Comparison of ENCODE assay signal across 8 mouse cellular contexts in the genomic region with DNA sequence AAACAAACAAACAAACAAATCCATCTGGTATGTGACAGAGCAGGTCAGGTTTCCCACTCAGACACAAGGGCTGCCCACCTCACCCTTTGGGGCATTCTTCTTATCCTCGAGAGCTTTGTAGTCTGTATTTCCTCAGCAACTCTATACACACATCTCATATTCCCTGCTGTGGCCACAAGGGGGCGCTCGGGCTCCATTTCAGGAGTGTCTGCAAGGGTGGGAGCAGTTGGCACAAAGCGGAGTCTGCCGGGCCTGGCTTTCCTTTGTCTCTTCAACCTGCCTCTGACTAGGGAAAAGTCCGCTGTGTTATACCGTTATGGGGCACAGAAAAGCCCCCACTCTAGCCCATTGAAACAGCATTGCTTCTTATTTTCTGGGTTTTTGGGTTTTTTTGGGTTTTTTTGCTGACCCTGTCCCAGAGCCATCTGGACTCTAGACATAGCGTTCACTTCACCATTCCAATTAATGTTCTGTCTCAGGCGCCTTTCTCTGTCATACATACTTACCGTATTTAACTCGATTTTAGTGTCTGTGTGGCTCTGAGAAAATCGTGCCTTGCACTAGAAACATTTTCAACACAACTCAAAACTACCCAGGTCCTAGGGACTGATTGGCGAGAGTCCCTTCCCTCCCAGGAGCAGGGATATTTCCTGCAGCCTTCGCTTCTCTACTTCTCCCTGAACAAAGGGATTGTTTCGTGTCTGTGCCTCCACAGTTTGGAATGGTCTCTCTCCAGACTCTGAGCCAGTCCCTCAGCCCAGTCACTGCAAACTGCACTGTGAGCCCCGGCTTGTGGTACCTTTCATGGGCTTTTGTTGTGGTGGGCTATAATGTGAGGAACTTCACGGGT. TPM values are rescaled to one million over a fixed set of nuclear protein-coding genes. Genes with fewer than 3 reads are reported as not detected.
DNase-seq lines count a peak whose midpoint lies in the region; ATAC-seq lines count a peak whose summit lies in the region.

No protein-coding gene starts in this region.

- no peaks in the 10 kb centered on the region for H3K9me3 ChIP-seq in hindbrain, embryonic 11.5 days (ENCODE audit: control insufficient read depth, low read length)
- H3K9me3 ChIP-seq in lung, embryonic 16.5 days (ENCODE audit: control insufficient read depth, low read length): no peaks in the 10 kb centered on the region

- H3K4me2 ChIP-seq in hindbrain, embryonic 11.5 days (replicated peaks; ENCODE audit: low read depth, low read length): no peak overlapping the region
- no peak overlapping the region for H3K4me2 ChIP-seq in lung, embryonic 16.5 days (ENCODE audit: low read depth, low read length)

- H3K9ac ChIP-seq in hindbrain, embryonic 11.5 days (ENCODE audit: low read depth, low read length): peak overlapping the region; percentile 63
- H3K9ac ChIP-seq in lung, embryonic 16.5 days (ENCODE audit: low read length): peak overlapping the region; percentile 33; the same call in 1 of the 2 replicates

- peak overlapping the region; percentile 58; the same call in 1 of the 2 replicates for H3K27ac ChIP-seq in hindbrain, embryonic 11.5 days (ENCODE audit: low read depth, low read length)
- H3K27ac ChIP-seq in lung, embryonic 16.5 days (ENCODE audit: low read length): 0 out of 2 replicates have a peak overlapping the region, but pooled peaks have one; percentile 3

- peaks cover 5% of the 10 kb centered on the region; the same call in 1 of the 2 replicates for H3K4me1 ChIP-seq in hindbrain, embryonic 11.5 days (replicated peaks; ENCODE audit: control insufficient read depth, insufficient read depth, low read length)
- H3K4me1 ChIP-seq in lung, embryonic 16.5 days (replicated peaks; ENCODE audit: control insufficient read depth, insufficient read depth, low read length): peaks cover 23% of the 10 kb centered on the region

- DNase-seq in MEL-GATA-1-ER (ENCODE audit: extremely low read depth, low read depth): peak; percentile 46
- peak; percentile 94 for DNase-seq in cerebellum, adult 8-10 months
- peak; percentile 89 to 98 for DNase-seq in frontal cortex, adult 2 months (ENCODE audit: extremely low spot score in 1 of 2, low spot score in 1 of 2)
- peak; percentile 97 for DNase-seq in hindbrain, embryonic 11.5 days (ENCODE audit: low spot score)
- peak; percentile 95 for DNase-seq in layer of hippocampus, adult 9-11 months
- DNase-seq in ovary, postnatal 14 days (ENCODE audit: low spot score): peak; percentile 94
- peak; percentile 70 to 90 for DNase-seq in thymus, postnatal 10 days (ENCODE audit: low spot score in 2 of 2)

- H3K36me3 ChIP-seq in hindbrain, embryonic 11.5 days (ENCODE audit: control insufficient read depth, insufficient read depth, low read length): no peaks in the 10 kb centered on the region
- H3K36me3 ChIP-seq in lung, embryonic 16.5 days (ENCODE audit: control insufficient read depth, insufficient read depth, low read length): peaks cover 7% of the 10 kb centered on the region; the same call in 1 of the 2 replicates

- peak; percentile 91 for ATAC-seq in hindbrain, embryonic 11.5 days (ENCODE audit: low FRiP score)
- ATAC-seq in lung, embryonic 16.5 days (ENCODE audit: low read depth): peak; percentile 78

- 31% methylated on average over 17 of the region's 17 CpGs for WGBS in hindbrain, embryonic 11.5 days
- 28% methylated on average over 17 of the region's 17 CpGs for WGBS in lung, embryonic 16.5 days

- H3K4me3 ChIP-seq in hindbrain, embryonic 11.5 days (ENCODE audit: low read depth, low read length): no peak overlapping the region
- H3K4me3 ChIP-seq in lung, embryonic 16.5 days (ENCODE audit: low read length): no peak overlapping the region

- no peaks in the 10 kb centered on the region for H3K27me3 ChIP-seq in hindbrain, embryonic 11.5 days (ENCODE audit: control insufficient read depth, insufficient read depth, low read length)
- H3K27me3 ChIP-seq in lung, embryonic 16.5 days (ENCODE audit: control insufficient read depth, insufficient read depth, low read depth, low read length): no peaks in the 10 kb centered on the region

RNA-seq across cellular contexts. Expression of a gene that starts 13.8 kb away (rescaled TPM):
- 12.8 and 13.5 TPM in 2 replicates for polyA plus RNA-seq in frontal cortex, adult 2 months (2012; rRNA removed)
- polyA plus RNA-seq in hindbrain, embryonic 11.5 days (2014; fragmentation: Nextera tagmentation; extraction: Ambion mirVana): 6.9 TPM in 2 replicates
- 16.4 and 16.9 TPM in 2 replicates for polyA plus RNA-seq in lung, embryonic 16.5 days (2015; fragmentation: Nextera tagmentation; extraction: Ambion mirVana)

RNA-seq across cellular contexts. Expression of a gene that starts 25.3 kb away (rescaled TPM):
- 0.08 and 0.26 TPM in 2 replicates for polyA plus RNA-seq in frontal cortex, adult 2 months (2012; rRNA removed)
- 0.59 and 1.4 TPM in 2 replicates for polyA plus RNA-seq in hindbrain, embryonic 11.5 days (2014; fragmentation: Nextera tagmentation; extraction: Ambion mirVana)
- not detected in 2 replicates for polyA plus RNA-seq in lung, embryonic 16.5 days (2015; fragmentation: Nextera tagmentation; extraction: Ambion mirVana)

Comparison
In these comparisons a context has a peak if more than half of its experiments do, and no peak if none do; other contexts are left out.
1. DNase-seq: peak in every context shown above with its lines; median percentile 97 in hindbrain, embryonic 11.5 days; 95 in layer of hippocampus, adult 9-11 months; 94 in cerebellum, adult 8-10 months; 94 in ovary, postnatal 14 days; 94 in frontal cortex, adult 2 months; 80 in thymus, postnatal 10 days; 46 in MEL-GATA-1-ER.